Mouse (Mus musculus): ENCODE data around the gene Ccdc162. TPM values are rescaled to one million over a fixed set of nuclear protein-coding genes. Genes with fewer than 3 reads are reported as not detected.

The Ccdc162 gene
- polyA plus RNA-seq (2012; rRNA removed) = 0.31 and 0.55 TPM in 2 replicates

DNA sequence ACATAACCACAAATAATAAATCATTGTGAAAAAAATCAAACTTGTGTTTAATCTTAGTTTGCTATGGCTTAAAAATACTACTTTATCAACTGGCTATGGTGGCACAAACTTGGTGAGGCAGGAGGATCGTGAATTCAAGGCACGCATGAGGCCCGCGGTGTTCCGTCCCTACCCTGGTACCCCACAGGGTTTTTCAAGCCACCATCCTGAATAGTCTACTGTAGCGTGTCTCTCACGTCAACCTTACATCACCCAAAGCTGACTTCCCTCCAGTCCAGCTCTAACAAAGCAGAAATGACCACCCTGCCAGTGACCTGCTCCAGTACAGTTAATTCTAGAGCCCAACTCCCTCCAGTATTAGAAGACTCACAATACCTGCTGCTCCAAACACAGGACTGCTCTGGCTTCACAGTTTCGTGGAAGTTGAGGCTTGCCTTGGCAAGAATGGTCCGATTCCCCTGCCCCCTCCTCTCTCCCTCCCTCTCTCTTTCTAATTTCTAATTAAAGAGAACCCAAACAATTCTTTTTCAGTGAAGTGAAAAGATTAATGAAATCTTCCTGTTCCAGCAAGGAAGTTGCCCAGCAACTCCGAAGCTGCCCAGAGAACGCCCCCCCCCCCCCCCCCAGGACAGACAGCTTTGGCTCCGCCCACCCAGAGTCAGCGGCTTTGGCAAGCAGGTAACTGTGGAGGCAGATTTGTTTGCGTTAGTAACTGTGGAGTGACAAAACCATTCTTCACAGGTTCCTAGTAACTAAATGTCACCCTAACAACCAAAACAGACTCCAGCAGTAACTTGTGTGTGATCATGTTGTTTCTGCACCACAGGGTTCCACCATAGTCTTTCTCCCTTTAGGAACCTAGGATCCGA, at the start of gene Ccdc162:
Gene Ccdc162, minus strand, starts transcription at position 606 of the 869 bp plus-strand sequence.

DNA sequence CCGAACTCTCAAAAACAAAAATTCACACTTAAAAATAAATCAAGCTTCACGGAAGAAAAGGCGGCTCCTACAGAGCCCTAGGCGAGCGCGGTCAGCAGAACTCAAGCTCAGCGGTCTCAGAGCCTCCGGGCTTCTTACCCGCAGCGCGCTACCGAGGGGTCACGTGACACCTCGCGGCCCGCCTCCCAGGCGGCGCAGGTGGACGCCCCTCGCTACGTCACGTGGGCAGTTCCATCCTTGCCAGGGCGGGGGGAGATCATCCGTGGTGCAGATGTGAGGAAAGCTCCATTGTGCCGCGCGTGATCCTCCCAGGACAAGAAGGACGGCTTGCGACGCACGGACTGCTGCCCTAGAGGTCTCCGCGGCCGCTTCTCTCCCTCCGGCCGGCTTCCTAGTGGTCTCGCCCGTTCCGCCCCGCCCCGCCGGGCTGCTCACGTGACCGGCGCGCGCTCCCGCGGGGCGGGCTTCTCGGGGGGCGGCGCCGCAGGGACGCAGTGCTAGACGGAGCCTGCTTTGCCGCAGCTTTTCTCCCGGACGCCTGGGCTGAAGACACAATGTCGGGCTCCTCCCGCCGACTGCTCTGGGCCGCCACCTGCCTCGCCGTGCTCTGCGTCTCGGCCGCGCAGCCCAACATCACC, 197.3 kb downstream of the Ccdc162 start, which contains the start of gene Cd164:
Gene Cd164, plus strand, starts transcription at position 434 of the 638 bp plus-strand sequence.

DNA sequence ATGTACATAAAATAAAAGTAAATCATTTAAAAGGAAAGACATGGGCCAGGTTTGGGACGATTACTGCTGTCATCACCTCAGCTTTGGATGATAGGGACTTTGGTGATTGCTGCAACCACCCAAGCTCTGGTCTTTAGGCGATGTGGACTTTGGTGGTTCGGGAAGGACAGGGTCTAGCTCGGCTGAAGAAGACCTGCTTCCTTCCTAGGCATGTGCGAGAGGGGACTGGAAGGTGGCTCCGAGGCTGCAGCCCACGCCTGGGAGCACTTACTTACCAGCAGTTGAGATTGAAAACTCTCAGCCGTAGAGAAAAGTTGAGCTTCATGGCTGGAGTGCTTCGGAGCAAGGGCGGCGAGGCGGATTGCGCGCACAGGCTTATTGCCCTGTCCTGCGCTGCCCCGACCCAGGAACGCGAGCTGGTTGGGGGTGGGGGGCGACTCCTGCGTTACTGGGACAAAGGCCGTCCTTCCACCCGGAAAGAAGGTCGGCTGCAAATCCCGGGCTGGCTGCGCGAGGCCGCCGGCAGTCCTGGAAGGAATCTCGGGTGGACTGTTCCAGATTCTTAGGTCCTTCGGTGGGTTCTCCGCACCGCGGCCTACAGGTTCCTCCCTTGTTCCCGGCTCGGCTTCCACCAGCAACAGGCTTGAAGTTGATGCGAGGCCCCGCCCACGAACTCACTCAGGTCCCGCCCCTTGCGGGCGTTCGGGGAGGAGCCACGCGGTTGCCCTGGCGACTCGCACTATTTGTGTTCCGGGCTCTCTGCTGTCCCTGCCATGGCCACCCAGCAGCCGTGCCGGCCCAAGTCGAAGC, 226.5 kb downstream of the Ccdc162 start, which contains the start of the genes Smpd2 and Ppil6:
Gene Smpd2, minus strand, starts transcription at position 662 of the 810 bp plus-strand sequence.
Gene Ppil6, plus strand, starts transcription at position 732 of the 810 bp plus-strand sequence.

Other genes with a start within 250 kb of the Ccdc162 start
- gene Mical1, start 240.3 kb downstream of the Ccdc162 start, polyA plus RNA-seq (2012; rRNA removed) = 53.2 TPM in 2 replicates
- 68.4 and 83.2 TPM in 2 replicates for gene Smpd2, start 226.3 kb downstream of the Ccdc162 start, polyA plus RNA-seq (2012; rRNA removed)
- 0.34 and 0.50 TPM in 2 replicates for gene Ppil6, start 226.2 kb downstream of the Ccdc162 start, polyA plus RNA-seq (2012; rRNA removed)
- 87.3 and 106 TPM in 2 replicates for gene Cd164, start 197.2 kb downstream of the Ccdc162 start, polyA plus RNA-seq (2012; rRNA removed)
- gene Cep57l1, start 93.2 kb upstream of the Ccdc162 start, polyA plus RNA-seq (2012; rRNA removed) = 0.79 and 0.93 TPM in 2 replicates
- gene Sesn1, start 93.3 kb upstream of the Ccdc162 start, polyA plus RNA-seq (2012; rRNA removed) = 8.0 and 8.1 TPM in 2 replicates